Mouse (Mus musculus) neural tube, embryonic 11.5 days (tissue): ENCODE data around the gene Dner. TPM values are rescaled to one million over a fixed set of nuclear protein-coding genes. Genes with fewer than 3 reads are reported as not detected.
A peak's percentile ranks its signal among the peaks of the same experiment; 100 is the strongest.

Experiments
- ATAC-seq: fragments of 200-750 bp; cut with Nextera tagmentation; 2 replicates; pipeline ENCODE4 v1.8.0; 2017; ENCODE audit warnings: moderate number of reproducible peaks, mild to moderate bottlenecking, moderate TSS enrichment, moderate library complexity; ENCODE audit not compliant: insufficient read depth, low FRiP score, low TSS enrichment
- DNase-seq: peaks from one replicate; pipeline ENCODE4 v3.0.0-alpha.2; 2015; ENCODE audit warnings: low spot score
- H3K27ac ChIP-seq: fragments of 300-500 bp; sonication (generic); 2 replicates; pipeline ENCODE4 v1.5.1; 2014; ENCODE audit warnings: low read depth, mild to moderate bottlenecking, low read length
- H3K27me3 ChIP-seq: fragments of 300-500 bp; sonication (generic); 2 replicates; pipeline ENCODE4 v1.6.1; 2014; ENCODE audit warnings: mild to moderate bottlenecking, low read length, mixed read lengths; ENCODE audit not compliant: control insufficient read depth, insufficient read depth
- H3K36me3 ChIP-seq: fragments of 300-500 bp; sonication (generic); 2 replicates; pipeline ENCODE4 v1.6.1; 2014; ENCODE audit warnings: mild to moderate bottlenecking, low read length, moderate library complexity, mixed read lengths; ENCODE audit not compliant: control insufficient read depth, insufficient read depth
- H3K4me1 ChIP-seq: fragments of 300-500 bp; sonication (generic); 2 replicates; pipeline ENCODE4 v1.6.1; 2014; ENCODE audit warnings: low read length, mixed read lengths; ENCODE audit not compliant: control insufficient read depth, insufficient read depth
- H3K4me2 ChIP-seq: fragments of 300-500 bp; sonication (generic); 2 replicates; pipeline ENCODE4 v1.6.1; 2014; ENCODE audit warnings: low read depth, mild to moderate bottlenecking, moderate library complexity
- H3K4me3 ChIP-seq: fragments of 300-500 bp; sonication (generic); 2 replicates; pipeline ENCODE4 v1.5.1; 2014; ENCODE audit warnings: low read depth, low read length
- H3K9ac ChIP-seq: fragments of 300-500 bp; sonication (generic); 2 replicates; pipeline ENCODE4 v1.6.1; 2014; ENCODE audit warnings: mild to moderate bottlenecking, low read length
- H3K9me3 ChIP-seq: fragments of 300-500 bp; sonication (generic); 2 replicates; pipeline ENCODE4 v1.6.1; 2016; ENCODE audit warnings: low read length; ENCODE audit not compliant: control insufficient read depth
- WGBS: fragments of 180-500 bp; shearing (Covaris S2); extraction: QIAGEN DNeasy Blood & Tissue Kit; methylation state at CpG from one replicate; pipeline ENCODE4 v1.1.7; 2014; 5-methylcytosine and 5-hydroxymethylcytosine counted together
- polyA plus RNA-seq: library from polyadenylated mRNA; unstranded; fragments of >200 nt; fragmentation: Nextera tagmentation; extraction: Ambion mirVana; gene quantifications from 2 replicates; pipeline ENCODE4 v1.2.1, GENCODE M21; 2014

Dner gene
- polyA plus RNA-seq, 1 experiment from 2014 or later: 44.7 TPM

GRCm38 (mm10) chr1:84581812-84582211 is 114.2 kb downstream of the Dner start:
- H3K9ac ChIP-seq: no peak overlapping the region

DNA sequence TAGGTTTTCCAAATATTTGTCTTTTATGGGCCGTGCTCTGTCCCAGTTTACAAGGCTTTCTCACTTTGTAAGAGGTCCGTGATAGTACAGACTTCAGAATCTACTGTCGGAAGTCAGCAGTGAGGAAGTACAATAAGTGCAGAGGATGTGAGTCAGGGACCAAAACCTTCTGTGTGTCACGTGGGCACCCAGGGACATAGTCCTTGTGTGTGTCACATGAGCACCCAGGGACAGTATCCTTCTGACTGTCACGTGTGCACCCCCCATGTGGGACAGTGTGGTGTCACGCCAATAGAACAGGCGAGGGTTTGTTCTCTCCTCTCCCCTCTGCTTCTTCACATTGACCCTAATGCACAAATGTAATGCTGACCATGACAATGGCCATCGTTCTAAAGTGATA is 134.2 kb downstream of the Dner start:
- DNase-seq (no peak), ATAC-seq (no peak)
- H3K4me1 ChIP-seq: no peaks in the 10 kb centered on the region
- no peak overlapping the region for H3K4me2 ChIP-seq
- H3K4me3 ChIP-seq: no peak overlapping the region
- no peak overlapping the region for H3K27ac ChIP-seq
- 80% methylated on average over 8 of the region's 8 CpGs for WGBS
- no peaks in the 10 kb centered on the region for H3K36me3 ChIP-seq
- no peaks in the 10 kb centered on the region for H3K27me3 ChIP-seq
- H3K9me3 ChIP-seq: no peaks in the 10 kb centered on the region
- H3K9ac ChIP-seq: no peak overlapping the region

More at GRCm38 (mm10) chr1:84581812-84582211, 114.2 kb downstream of the Dner start:
- ATAC-seq: peak; percentile 45; the same call in 1 of the 2 replicates
- peaks cover 5% of the 10 kb centered on the region; the same call in 1 of the 2 replicates for H3K4me1 ChIP-seq
- H3K36me3 ChIP-seq: no peaks in the 10 kb centered on the region
- no peak overlapping the region for H3K4me2 ChIP-seq
- H3K4me3 ChIP-seq: no peak overlapping the region
- peak; percentile 48 for DNase-seq
- H3K27ac ChIP-seq: no peak overlapping the region
- no peaks in the 10 kb centered on the region for H3K27me3 ChIP-seq
- WGBS: 57% methylated on average over 2 of the region's 2 CpGs
- no peaks in the 10 kb centered on the region for H3K9me3 ChIP-seq

DNA sequence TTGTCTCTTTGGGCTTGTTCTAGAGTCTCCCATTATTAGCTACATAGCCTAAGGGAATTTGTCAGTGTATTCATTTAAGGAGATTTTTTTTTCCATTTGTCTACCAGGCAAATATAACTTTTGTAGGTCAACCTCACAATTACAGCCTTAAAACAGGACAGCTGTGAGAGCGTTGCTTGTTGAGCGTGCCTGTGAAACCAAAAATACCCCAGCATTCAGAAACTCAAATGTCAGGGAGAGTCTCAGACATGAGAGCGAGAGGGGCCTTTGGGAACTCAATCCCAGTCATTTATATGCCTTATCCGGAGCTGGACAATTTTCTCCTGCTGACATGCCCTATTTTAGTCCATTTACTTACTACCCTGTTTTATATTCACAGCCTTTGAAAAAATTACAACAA is 134.6 kb downstream of the Dner start:
- no peak overlapping the region for H3K27ac ChIP-seq
- H3K27me3 ChIP-seq: no peaks in the 10 kb centered on the region
- no peak overlapping the region for H3K4me2 ChIP-seq
- no peaks in the 10 kb centered on the region for H3K4me1 ChIP-seq
- DNase-seq: no peak
- WGBS: 91% methylated on average over 4 of the region's 4 CpGs
- H3K36me3 ChIP-seq: no peaks in the 10 kb centered on the region
- no peak overlapping the region for H3K4me3 ChIP-seq
- H3K9ac ChIP-seq: no peak overlapping the region
- H3K9me3 ChIP-seq: no peaks in the 10 kb centered on the region
- no peak for ATAC-seq

DNA sequence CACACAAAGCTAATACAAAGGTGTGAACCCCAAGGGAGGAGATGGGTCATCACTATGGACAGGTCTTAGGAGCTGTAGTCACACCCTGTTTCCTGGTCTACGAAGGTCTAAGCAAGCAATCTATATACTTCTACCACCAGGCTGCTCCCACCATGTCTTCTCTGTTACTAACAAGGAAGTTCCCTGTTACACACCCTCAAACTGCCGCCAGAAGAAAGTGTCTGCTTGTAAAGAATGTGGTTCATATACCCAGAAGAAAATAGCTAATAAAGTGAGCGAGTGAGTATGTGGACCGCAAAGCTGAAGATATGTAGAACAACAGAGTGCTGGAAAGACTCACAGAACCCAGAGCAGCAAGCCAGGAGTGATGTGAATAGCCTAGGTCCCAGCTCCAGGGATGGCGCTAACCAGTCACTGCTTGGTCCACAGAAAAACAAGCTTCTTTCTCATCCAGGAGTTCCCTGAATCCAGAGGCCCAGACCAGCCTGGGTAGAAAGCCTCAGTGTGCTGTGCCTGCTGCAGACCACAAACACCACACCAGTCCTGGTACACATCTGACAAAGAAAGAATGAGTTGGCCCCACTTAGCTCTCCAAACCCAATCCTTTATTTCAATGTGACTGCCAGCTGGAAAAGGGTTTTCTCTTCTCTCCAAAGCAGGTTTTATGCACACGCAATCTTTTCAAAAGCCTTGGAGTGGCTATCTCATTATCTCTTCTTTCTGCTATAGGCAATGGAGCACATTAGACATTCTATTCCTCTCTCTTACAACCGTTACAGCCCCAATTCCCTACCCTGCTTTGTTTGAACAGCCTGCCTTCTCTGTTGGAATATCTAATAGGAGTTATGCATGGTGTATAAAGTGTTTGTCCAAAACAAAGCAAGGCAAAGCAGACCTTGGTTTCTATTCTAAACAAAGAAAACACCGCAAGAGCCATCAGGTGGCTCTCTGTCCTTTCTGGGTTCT is 139.2 kb downstream of the Dner start:
- Histone ChIP-seq H3K4me1 (no peaks in the 10 kb centered on the region), H3K9ac (no peak overlapping the region), H3K4me2 (no peak overlapping the region), H3K27me3 (no peaks in the 10 kb centered on the region), H3K27ac (no peak overlapping the region), H3K4me3 (no peak overlapping the region), H3K9me3 (no peaks in the 10 kb centered on the region), H3K36me3 (no peaks in the 10 kb centered on the region)
- no peak for DNase-seq
- WGBS: 80% methylated on average over 8 of the region's 8 CpGs
- no peak for ATAC-seq

- Histone ChIP-seq H3K27ac (no peak overlapping the region), H3K36me3 (no peaks in the 10 kb centered on the region), H3K27me3 (no peaks in the 10 kb centered on the region), H3K9me3 (no peaks in the 10 kb centered on the region), H3K4me1 (no peaks in the 10 kb centered on the region), H3K9ac (no peak overlapping the region), H3K4me3 (no peak overlapping the region), H3K4me2 (no peak overlapping the region)
- ATAC-seq: no peak
- DNase-seq: no peak
- 91% methylated on average over 3 of the region's 3 CpGs for WGBS
These were observed 144.0 kb downstream of the Dner start for GRCm38 (mm10) chr1:84552005-84552404.

DNA sequence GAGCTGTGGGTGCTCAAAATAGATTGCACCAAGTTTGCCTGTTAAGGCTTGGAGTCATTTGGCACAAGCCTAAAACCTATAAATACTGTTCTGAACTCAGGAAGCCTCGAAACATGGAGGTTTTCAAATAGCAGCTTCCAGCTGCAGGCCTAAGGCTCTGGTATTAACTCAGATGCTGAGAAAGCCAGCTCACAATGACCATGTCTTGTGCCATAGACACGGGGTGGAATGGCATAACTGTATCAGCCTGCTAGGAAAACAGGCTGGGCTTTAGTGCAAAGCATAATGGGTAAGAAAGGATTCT is 146.0 kb downstream of the Dner start:
- WGBS: 63% methylated on average over 2 of the region's 2 CpGs
- no peak for DNase-seq

GRCm38 (mm10) chr1:84549367-84550064 is 146.5 kb downstream of the Dner start:
- DNase-seq: no peak
- H3K36me3 ChIP-seq: no peaks in the 10 kb centered on the region
- H3K27ac ChIP-seq: no peak overlapping the region
- no peaks in the 10 kb centered on the region for H3K9me3 ChIP-seq
- H3K4me1 ChIP-seq: no peaks in the 10 kb centered on the region
- WGBS: 10% methylated on average over 2 of the region's 2 CpGs
- H3K4me2 ChIP-seq: no peak overlapping the region
- H3K27me3 ChIP-seq: no peaks in the 10 kb centered on the region
- H3K4me3 ChIP-seq: no peak overlapping the region
- peak; percentile 27; the same call in 1 of the 2 replicates for ATAC-seq
- no peak overlapping the region for H3K9ac ChIP-seq

More for the DNA sequence above, 146.0 kb downstream of the Dner start:
- Histone ChIP-seq H3K27ac (no peak overlapping the region), H3K4me1 (no peaks in the 10 kb centered on the region), H3K4me3 (no peak overlapping the region), H3K9me3 (no peaks in the 10 kb centered on the region), H3K9ac (no peak overlapping the region), H3K36me3 (no peaks in the 10 kb centered on the region), H3K4me2 (no peak overlapping the region), H3K27me3 (no peaks in the 10 kb centered on the region)
- no peak for ATAC-seq

GRCm38 (mm10) chr1:84536069-84536468 is 160.0 kb downstream of the Dner start:
- Histone ChIP-seq H3K27me3 (no peaks in the 10 kb centered on the region), H3K36me3 (no peaks in the 10 kb centered on the region), H3K4me3 (no peak overlapping the region), H3K4me2 (no peak overlapping the region), H3K9me3 (no peaks in the 10 kb centered on the region), H3K27ac (no peak overlapping the region), H3K4me1 (no peaks in the 10 kb centered on the region), H3K9ac (no peak overlapping the region)
- no peak; the same call in 1 of the 2 replicates for ATAC-seq
- no peak for DNase-seq
- WGBS: 48% methylated on average over 4 of the region's 4 CpGs
